Mouse (Mus musculus) c-Kit-positive CD71-positive TER-119-negative erythroid progenitor cells, embryonic 14.5 days (primary cell): ENCODE data around the gene C530008M17Rik.

Experiments
- DNase-seq: peaks from one replicate; pipeline ENCODE4 v3.0.0-alpha.2; 2013; ENCODE audit warnings: low read depth

The C530008M17Rik gene

DNA sequence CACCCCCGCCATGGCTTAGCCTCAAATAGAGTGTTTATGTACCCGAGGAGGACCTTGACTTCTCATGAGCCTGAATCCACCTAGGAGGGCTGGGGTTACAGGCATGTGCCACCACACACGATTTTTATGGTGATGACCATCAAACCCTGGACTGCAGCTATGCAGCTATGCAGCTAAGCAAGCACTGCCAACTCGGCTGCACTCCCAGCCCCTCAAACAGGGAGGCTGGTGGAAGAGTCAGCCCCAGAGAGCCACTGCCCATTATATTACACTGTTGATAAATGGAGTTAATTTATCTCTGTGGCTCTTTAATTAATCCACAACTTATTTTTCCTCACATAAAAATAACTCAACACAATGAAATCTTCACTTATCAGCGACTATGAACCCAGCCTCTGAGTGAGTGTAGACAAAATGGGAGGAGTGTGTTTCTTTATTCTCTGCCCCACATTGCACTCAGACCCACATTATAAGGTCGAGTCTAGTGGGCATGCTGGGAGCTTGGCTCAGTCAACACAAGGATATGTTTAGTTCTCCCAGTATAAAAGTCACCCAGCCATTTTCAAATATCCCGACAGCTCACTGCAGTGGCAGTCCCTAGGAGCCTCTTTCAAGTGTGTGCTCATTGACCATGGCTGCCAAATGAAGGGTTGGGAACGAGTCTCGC, 117.3 kb downstream of the C530008M17Rik start:
- DNase-seq, result no peak

DNA sequence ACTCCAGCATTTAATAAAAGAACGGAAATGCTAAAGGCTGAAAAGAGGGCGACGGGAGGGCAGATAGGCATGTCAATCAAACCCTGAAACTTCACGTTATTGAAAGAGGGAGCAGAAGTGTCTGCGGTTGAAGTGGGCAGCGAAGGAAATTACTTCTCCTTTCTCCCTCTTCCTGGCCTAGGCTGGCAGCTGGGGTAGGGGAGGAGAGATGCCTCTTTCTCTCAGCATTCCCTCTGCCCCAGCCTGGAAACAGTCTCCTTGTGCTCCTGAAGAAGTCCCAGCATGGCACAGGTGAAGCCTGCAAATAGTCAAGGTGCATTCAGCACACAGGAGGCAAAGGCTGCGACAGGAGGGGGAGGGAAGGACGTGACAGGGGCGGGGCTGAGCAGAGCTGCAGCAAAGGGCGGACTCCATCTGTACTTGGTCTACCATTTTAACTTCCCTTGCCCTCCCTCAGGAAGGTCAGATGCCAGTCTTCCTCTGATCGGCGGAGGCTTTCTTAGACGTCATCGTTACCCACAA, 122.8 kb downstream of the C530008M17Rik start:
- peak; percentile 31 for DNase-seq

DNA sequence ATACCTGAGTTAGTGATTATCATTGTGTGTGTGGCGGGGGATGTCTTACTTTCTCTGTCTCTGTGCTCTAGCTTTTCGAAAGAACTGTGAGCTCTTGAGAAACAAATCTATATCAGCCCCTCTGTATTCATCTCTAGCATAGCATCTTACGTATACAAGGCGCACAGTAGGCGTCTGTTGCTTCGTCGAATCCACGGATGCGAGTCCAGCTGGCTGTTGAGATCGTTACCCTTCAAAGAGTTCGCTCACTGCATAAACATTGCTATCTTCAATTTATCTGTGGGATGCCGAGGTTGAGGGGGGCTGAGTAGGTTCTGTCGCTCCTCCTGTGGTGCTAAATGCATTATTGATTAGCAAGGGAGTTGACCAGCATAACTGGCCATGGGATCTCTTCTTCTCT, 125.6 kb downstream of the C530008M17Rik start:
- no peak for DNase-seq

DNA sequence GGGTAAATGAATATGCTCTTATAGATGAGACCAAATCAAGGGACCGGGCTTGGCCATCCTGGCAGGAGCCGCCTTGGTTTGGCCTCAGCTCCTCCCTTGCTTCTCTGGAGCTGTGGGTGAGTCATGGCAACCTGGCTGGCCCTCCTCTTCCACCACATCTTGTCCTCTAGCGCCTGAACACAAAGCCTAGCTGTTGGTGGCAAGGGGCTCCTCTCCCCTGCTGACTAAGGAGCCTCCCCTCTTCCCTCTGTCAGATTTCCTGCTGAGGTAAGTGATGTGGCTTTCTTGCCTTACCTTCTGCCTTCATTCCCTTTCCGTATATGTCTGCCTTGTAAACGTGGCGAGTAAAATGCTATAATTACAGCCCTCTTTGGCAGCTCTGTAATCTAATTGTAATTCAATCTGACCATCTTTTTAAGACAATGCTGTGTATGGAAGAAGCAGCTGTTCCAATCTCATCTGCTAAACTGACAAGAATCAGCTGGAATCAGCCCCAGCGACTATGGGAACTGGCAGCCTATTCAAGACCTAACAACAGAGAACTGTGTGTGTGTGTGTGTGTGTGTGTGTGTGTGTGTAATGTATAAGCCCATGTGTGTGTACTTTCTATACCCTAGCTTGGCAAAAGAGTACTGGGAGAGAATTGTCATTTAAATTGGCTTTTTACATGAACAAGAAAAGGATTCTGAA, 126.2 kb downstream of the C530008M17Rik start:
- DNase-seq, result no peak

DNA sequence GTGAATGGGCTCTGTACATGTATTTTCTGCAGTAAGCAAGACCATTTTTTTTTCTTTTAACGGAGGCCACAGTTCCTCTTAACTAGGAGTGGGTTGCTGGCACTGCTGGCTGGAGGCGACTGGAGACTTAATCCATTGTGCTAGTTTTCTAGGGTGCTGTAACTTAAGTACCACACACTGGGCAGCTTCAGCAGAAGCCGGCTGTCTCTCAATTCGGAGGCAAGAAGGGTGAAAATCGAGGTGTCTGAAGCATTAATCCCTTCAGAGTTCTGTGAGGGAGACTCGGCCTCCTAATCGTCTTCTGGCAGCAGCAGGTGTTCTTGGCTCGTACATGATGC, 126.8 kb downstream of the C530008M17Rik start:
- no peak for DNase-seq

DNA sequence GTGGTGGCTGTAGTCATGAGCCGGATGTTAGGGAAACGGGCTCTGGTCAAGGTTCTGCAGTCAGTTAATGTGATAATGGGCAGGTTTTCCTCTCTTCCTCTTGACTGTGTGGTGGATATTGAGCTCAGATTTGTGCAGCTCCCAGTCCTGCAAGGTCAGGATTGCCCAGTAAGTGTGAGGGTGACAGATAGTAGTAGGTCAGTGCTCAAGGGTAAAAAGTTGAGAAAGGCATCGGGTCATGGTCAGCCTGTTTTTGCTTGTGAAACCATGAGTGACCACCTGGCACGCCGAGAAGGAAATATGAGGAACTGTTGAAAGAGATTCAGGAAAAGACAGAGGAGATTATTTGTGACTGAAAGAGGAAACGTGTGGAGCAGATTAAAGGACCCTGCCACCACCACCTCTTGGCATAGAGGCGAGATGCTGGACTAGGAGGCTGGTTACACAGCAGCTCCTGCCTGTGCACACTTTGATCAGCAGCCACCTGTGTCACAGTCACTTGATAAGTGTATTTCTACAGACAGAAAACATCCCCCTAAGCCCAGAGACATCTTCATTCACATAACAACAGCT, 127.9 kb downstream of the C530008M17Rik start:
- no peak for DNase-seq

DNA sequence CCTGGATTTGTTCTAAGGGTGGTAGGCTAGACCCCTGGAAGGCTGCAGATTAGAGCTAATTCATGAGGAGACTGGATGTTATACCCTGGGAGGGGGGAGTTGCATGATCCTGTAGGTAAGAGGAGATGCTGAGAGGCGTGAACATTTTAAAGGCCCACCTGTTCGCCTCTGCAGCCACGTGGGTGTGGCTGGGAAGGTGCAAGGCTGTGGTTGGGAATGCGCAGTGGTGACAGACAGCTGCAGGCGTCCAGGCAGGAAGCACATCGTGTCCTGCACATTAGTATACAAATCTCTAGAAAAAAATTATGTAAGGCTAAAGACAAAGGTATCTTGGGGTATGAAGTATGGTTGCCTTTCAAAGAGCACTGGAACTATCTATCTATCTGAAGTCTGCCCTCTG, 128.7 kb downstream of the C530008M17Rik start:
- DNase-seq, result no peak

DNA sequence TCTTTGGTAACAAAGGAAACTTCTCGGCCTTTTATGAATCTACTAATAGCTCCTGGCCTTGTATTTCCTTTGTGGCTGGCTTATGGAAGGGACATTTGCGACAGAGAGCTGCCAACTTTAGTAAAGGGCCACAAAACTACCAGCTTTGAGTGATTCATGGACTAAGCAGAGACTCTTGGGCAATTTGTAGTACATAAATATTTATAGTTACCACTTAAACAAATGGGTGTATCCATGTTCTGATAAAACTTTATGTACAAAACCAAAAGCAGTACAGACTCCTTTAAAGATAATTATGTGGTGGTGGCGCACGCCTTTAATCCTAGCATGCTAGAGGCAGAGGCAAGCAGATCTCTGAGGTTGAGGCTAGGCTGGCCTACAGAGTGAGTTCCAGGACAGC, 133.6 kb downstream of the C530008M17Rik start:
- no peak for DNase-seq

DNA sequence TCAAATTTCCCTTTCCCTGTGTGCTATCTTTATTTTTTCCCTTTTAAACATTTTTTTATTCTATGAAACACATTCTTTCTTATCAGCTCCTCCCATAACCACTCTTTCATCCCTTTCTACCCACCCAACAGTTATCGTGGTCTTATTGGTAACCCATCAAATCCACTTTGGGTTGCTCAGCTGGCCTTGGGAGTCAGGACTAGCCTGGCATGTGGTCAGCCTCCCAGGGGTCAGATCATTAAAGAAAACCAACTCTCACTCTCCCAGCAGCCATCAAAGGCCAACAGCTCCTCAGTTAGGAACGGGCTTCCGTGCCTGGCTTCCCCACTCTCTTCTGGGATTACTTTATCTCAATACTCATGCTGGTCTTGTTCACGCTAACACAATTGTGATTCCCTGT, 135.0 kb downstream of the C530008M17Rik start:
- DNase-seq, result no peak

DNA sequence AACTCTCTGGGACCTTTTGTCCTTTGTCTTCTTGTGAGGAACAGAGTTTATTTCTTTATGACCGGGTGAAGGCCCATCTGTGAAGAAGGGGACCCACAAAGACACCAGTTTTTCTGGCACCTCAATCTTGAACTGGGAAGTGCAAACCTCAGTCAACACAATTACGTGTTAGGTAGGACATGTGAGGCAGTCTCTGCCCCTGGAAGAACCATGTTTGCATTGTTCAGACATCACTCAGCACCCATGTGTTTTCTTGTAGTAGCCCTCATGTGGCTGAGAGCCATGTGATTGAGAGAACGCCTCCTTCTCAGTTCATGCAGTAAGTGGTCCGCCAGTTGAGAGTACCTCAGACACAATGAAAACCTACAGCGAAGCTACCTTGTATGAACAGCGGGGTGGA, 136.4 kb downstream of the C530008M17Rik start:
- DNase-seq, result no peak

DNA sequence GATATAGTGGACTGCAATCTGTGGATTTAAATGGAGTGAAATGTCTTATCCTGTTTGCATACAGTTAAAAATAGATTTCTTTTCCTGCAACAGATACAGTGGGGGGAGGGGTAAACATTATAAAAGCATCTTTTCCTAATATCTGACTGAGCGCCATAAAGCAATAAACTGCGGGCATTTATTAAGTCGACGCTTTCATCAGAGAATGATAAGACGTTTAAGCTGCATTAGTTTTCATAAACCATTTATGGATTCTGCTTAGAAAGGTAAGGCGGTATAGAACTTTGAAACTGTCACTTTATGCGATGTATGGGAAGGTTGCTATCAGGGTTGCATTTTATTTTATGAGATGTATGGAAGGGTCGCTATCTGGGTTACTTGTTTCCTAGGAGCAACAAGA, 141.7 kb downstream of the C530008M17Rik start:
- no peak for DNase-seq

DNA sequence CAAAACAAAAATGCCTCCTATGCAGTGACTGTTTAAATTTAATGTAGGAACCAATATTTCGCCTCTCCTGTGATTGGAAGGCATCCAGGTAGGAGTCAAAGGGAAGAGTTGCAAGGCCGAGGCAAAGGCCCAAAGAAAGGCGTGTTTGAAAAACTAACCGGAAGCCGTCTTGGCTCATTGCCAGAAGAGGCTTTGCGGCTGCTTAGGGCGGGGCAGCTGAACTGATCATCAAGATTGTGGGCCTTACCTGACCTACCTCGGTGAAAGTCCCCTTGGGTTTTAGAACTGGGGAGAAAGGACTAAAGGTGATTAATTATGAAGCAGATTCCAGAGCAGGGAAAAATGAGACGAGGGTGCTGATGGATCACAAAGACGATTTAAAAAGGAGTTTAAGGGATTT, 143.2 kb downstream of the C530008M17Rik start:
- no peak for DNase-seq

DNA sequence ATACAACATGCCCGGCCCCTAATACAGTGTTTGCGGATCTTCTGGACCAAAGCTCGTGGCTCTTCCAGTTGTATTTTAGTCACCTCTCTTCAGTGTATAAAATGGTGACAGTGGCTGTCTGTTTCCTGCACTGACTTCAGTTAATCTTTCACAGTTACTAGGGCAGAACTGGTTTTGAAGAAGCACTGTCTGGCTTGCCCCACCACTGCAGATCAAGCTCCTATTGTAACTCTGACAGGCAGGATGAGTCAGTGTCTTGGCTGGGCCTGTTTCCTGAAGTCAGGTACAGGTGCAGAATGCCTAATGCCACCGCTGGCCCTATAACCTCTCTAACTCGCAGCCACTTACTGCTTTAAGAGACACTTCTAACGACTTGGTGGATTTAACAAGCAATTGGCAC, 152.7 kb downstream of the C530008M17Rik start:
- no peak for DNase-seq

DNA sequence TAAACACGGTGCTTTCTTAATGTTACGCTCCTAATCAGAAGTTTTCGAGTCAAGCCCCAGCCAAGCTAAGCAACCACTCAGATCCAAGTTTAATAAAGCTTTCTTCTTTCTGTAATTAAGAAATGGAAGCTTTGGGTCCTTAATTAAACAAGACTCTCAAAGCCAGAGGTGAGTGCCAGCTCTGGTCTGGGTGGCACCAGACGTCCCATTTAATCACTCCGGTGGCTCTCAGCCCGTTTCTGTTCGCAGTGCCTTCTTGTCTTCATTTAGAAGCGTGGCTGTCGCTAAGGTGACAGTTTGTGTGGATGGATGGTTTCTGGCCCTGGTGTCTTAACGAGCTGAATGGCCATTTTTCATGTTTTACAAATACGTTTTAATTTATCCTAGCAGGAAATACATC, 158.7 kb downstream of the C530008M17Rik start:
- no peak for DNase-seq

DNA sequence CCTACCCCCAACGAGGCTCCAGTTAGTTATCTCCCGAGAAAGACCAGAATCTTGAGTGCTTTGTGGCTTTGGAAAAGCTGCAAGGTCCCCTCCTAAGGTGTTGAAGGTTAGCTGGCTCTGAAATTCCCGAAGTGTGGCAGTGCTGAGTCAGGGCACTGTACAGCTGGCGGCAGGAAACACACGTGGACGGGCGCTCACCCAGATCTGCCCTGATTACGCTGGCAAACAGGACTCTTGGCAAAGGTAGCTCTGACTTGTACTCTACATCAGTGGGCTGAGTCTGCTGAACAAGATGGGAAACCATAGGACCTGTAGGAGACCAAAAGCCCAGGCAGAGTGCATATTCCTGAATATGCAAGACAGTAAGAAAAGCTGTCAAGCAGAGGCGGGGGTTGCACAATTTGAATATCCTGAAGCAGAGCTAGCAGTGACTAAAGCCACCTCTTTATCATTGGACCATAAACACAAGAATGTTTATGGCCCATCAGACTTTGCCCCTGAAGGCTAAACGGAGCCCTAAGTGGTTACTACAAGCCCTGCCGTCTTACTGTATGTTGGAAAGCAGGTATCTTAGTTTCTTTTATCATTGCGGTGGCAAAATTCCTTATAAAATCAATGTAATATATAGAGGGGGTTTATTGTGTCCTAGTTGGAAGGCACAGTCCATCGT, 159.6 kb downstream of the C530008M17Rik start:
- DNase-seq, result no peak

DNA sequence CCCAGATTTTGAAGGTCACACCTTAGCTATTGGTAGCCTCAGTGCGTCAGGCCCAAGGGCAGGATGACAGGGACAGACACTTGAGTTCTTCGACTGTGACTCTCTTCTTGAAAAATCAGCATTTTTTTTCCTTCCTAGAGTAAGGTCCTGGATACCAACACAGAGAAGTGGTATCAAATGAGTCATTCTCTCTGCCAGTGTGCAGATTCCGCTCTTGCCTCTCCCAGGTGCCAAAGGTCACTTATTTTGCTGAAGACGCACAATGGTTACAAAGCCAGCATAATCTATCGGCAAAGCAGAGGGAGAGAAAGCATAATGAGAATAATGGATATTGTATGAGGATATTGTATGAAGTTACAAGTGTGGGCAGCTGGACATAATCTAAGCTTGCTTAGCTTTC, 160.4 kb downstream of the C530008M17Rik start:
- DNase-seq, result no peak

DNA sequence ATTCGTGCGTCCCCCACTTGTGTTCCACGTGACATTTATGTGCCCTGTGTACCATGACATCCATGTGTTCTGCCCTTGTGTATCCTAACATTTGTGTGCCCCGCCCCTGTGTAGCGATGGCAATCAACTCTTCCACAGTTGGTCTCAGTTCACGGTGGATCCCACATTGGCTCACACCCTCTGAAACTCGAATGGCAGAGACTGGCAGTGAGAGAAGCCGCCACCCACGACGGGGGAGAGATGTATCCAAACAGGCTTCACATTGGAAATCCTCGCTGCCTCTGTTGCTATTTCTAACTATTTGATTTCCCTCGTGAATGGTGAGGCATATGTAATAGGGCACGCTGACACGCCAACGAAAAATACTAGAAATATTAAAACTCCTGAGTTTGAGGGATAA, 161.4 kb downstream of the C530008M17Rik start:
- DNase-seq, result no peak

DNA sequence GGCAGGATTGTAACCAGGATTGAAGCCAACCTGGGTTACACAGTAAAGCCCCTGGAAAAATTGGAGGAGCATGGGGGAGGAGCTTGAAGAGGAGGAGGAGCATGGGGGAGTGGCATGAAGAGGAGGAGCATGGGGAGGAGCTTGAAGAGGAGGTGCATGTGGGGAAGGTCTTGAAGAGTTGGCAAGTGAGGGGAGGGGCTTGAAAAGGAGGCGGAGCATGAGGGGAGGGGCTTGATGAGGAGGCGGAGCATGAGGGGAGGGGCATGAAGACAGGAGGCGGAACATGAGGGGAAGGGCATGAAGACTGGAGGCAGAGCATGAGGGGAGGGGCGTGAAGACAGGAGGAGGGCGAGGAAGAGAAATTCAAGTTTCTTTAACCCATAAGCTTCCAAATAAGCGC, 162.5 kb downstream of the C530008M17Rik start:
- no peak for DNase-seq

DNA sequence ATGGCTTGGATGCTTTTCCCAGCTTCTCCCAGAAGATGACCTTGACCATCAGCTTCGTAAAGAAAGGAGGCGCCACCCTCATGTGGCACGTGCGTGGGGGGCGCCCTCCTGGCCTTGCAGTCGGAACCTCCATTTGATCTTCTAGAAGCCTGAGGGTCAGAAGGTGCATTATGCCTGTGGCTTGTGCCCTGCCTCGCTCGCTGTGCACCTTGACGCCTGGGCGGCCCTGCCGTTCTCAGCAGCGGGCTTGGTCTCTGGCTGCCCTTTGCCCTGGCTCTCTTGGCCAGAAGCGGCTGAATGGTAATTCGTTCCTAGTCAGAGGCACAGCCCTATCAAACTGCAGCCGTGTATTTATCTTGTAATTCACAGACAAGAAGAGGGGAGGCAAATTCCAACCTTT, 165.8 kb downstream of the C530008M17Rik start:
- no peak for DNase-seq

DNA sequence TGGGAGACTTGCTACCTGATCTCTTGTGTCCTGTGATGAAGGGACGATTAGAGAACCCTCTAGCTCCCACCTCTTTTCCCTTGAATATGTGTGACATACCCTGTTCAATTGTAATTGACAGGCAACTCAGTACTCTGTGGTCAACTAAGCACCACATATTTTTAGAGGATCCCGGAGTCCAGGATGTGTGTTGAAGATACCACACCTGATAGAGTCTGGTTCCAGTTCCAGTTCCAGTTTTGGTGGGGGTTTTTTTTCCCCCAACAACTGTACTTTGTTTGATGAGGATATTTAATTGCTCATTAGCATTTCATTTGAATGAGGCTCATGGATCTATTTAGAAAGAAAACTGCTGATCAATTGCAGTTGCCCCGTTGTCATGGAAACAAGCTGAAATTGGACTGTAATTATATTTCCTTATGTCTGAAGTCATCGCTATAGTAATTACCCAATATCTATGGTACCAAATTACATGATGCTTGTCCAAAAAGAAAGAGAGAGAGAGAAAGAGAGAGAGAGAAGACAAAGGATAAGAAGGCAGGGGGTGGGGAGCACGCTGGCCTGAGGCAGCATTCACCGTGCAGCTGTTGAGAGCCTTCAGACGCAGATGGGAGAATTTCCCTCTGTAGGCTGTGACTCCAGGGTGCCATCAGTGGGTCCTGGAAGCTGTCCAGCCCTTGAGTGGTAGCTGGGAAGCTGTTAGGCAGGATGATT, 172.4 kb downstream of the C530008M17Rik start:
- DNase-seq, result no peak

DNA sequence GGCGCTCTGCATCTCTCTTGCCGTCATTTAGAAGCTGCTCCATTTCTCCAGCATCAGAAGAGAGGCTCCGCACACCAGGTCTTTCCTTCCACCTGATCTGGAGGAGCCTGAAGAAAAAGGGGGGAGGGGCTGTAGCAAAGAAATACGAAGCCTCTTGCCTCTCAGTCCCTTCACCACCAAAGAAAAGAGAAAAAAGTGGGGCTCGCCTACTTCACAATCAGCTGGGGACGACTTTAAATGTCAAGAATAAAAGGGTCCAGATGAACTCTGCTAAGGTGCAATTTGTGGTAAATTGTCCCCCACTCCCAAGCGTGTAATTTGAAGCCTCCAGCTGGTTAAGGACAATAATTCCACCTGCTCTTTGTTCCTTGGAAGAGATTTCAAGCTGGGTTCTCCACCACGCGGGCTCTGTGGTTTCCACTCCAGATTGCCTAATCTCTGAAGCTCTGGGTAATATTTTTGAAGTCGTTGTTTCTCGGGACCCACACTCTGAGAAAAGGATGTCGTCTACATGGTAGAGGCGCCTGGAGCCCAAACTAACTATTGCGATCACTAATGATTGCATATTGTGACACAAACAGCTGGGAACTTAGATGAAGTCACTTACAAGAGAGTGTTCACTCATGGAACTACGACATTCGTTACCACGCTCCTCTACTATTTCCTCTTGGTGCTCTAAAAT, 176.4 kb downstream of the C530008M17Rik start:
- no peak for DNase-seq

DNA sequence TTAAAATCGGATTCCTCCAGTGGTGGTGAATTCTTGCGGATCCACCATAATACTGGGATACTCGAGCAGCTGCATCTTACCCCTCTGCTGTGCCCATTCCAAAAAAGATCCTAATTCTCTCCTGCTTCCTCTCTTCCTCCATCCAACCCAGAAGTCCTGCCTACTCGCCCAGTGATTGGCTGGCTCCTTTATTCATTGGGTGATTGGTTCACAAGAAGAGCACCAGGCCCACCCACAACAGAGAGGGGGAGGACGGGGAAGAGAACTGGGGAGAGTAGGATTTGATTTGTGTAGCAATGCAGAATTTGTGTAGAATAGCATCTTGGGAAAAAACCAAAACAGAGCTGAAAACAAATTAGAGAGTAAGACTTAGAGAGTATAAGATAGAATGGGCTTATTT, 180.7 kb downstream of the C530008M17Rik start:
- no peak for DNase-seq
